In genomic region chr13:6255303-6255702, GRCm38 (mm10) we compare ENCODE assay signal across 20 mouse cellular contexts.
"Had no signal": no experiment of that assay in that cellular context is flagged by ENCODE, and none has a peak within 500 bp of the region (broad histone marks: within the 10 kb centered on the region; RNA-seq: fewer than 3 reads in every experiment).

No protein-coding gene starts in this region.

- ATAC-seq: liver, postnatal 0 days; lung, postnatal 0 days; midbrain, embryonic 16.5 days had no signal

- H3K4me1 ChIP-seq: kidney, embryonic 15.5 days; limb, embryonic 12.5 days; limb, embryonic 15.5 days; neural tube, embryonic 13.5 days had no signal

- H3K4me2 ChIP-seq: kidney, embryonic 15.5 days; limb, embryonic 12.5 days; limb, embryonic 15.5 days; liver, embryonic 11.5 days; lung, embryonic 14.5 days; midbrain, embryonic 12.5 days; neural tube, embryonic 13.5 days had no signal

- DNase-seq: kidney, postnatal 10 days; left cerebral cortex, postnatal 4 days; liver, postnatal 0 days; lung, embryonic 14.5 days; retina, postnatal 1 day; right cerebral cortex, postnatal 25 days; thymus, adult 2 months; thymus, postnatal 14 days; thymus, postnatal 4 days had no signal

- H3K9me3 ChIP-seq: kidney, embryonic 15.5 days; limb, embryonic 12.5 days; limb, embryonic 15.5 days; midbrain, embryonic 12.5 days; neural tube, embryonic 13.5 days had no signal

- H3K4me3 ChIP-seq: kidney, embryonic 15.5 days; limb, embryonic 12.5 days; limb, embryonic 15.5 days; midbrain, embryonic 12.5 days; myocyte; neural tube, embryonic 13.5 days had no signal

- H3K27me3 ChIP-seq: kidney, embryonic 15.5 days; limb, embryonic 12.5 days; limb, embryonic 15.5 days; midbrain, embryonic 12.5 days; neural tube, embryonic 13.5 days had no signal

- H3K27ac ChIP-seq: kidney, embryonic 15.5 days; limb, embryonic 12.5 days; limb, embryonic 15.5 days; liver, embryonic 14.5 days; macrophage; midbrain, embryonic 12.5 days; neural tube, embryonic 13.5 days had no signal

- H3K36me3 ChIP-seq: kidney, embryonic 15.5 days; limb, embryonic 12.5 days; limb, embryonic 15.5 days; midbrain, embryonic 12.5 days; neural tube, embryonic 13.5 days had no signal

- H3K9ac ChIP-seq: kidney, embryonic 15.5 days; limb, embryonic 12.5 days; limb, embryonic 15.5 days; liver, embryonic 14.5 days; liver, postnatal 0 days; lung, embryonic 14.5 days; midbrain, embryonic 12.5 days; neural tube, embryonic 13.5 days had no signal
